Comparison of ENCODE assay signal across 7 mouse cellular contexts in genomic region chr3:21935571-21936261, GRCm38 (mm10).
DNase-seq lines count a peak whose midpoint lies in the region; ATAC-seq and TF ChIP-seq lines count a peak whose summit lies in the region.

No protein-coding gene starts in this region.

- 0 out of 2 replicates have a peak, but pooled peaks cover 7% of the 10 kb centered on the region for H3K4me1 ChIP-seq in intestine, postnatal 0 days (replicated peaks; ENCODE audit: control insufficient read depth, insufficient read depth, low read length)
- peaks cover 35% of the 10 kb centered on the region for H3K4me1 ChIP-seq in midbrain, embryonic 12.5 days
- H3K4me1 ChIP-seq in small intestine, adult 2 months (ENCODE audit: control insufficient read depth, insufficient read depth, insufficient read length, low read length), result peaks cover 21% of the 10 kb centered on the region

- peak; percentile 19 for TF ChIP-seq CTCF in intestine, postnatal 0 days (IDR thresholded peaks at IDR 0.05; ENCODE audit: low read depth)
- TF ChIP-seq CTCF in small intestine, adult 2 months (IDR thresholded peaks at IDR 0.05; ENCODE audit: extremely low read depth, insufficient read length, insufficient replicate concordance, low read depth, low read length), result no peak

- H3K36me3 ChIP-seq in intestine, postnatal 0 days (ENCODE audit: control insufficient read depth, insufficient read depth), result no peaks in the 10 kb centered on the region
- H3K36me3 ChIP-seq in midbrain, embryonic 12.5 days, result no peaks in the 10 kb centered on the region
- H3K36me3 ChIP-seq in small intestine, adult 2 months (ENCODE audit: control insufficient read depth, insufficient read depth, low read length), result no peaks in the 10 kb centered on the region

- under 1% methylated on average over 24 of the region's 24 CpGs for WGBS in intestine, postnatal 0 days
- WGBS in midbrain, embryonic 12.5 days, result under 1% methylated on average over 24 of the region's 24 CpGs
- WGBS in small intestine, adult 2 months, result under 1% methylated on average over 24 of the region's 24 CpGs

- intact Hi-C loops in left cerebral cortex, postnatal 4 days (cut with DNase I), result loop anchor here (1.0 to 10.0 kb wide), 2 partner anchors 141 to 1281 kb away; partner anchors contain the start of gene Tbl1xr1

- no peaks in the 10 kb centered on the region for H3K9me3 ChIP-seq in intestine, postnatal 0 days (ENCODE audit: control insufficient read depth)
- no peaks in the 10 kb centered on the region for H3K9me3 ChIP-seq in midbrain, embryonic 12.5 days

- ATAC-seq in intestine, postnatal 0 days, result peak; percentile 98
- peak; percentile 94 for ATAC-seq in midbrain, embryonic 12.5 days (ENCODE audit: low FRiP score, low read depth)

- TF ChIP-seq POLR2A in small intestine, adult 2 months (IDR thresholded peaks at IDR 0.05; ENCODE audit: low read depth, low read length), result no peak; the same call in 1 of the 2 replicates

- H3K9ac ChIP-seq in intestine, postnatal 0 days (ENCODE audit: low read depth, low read length), result no peak overlapping the region
- H3K9ac ChIP-seq in midbrain, embryonic 12.5 days (replicated peaks), result no peak overlapping the region; the same call in 1 of the 2 replicates

- H3K4me2 ChIP-seq in intestine, postnatal 0 days (replicated peaks; ENCODE audit: low read depth), result peak overlapping the region; percentile 59
- H3K4me2 ChIP-seq in midbrain, embryonic 12.5 days (replicated peaks), result peak overlapping the region; percentile 41

- H3K27me3 ChIP-seq in intestine, postnatal 0 days (replicated peaks; ENCODE audit: control insufficient read depth, insufficient read depth, low read length), result no peaks in the 10 kb centered on the region
- no peaks in the 10 kb centered on the region; the same call in 1 of the 2 replicates for H3K27me3 ChIP-seq in midbrain, embryonic 12.5 days
- no peaks in the 10 kb centered on the region for H3K27me3 ChIP-seq in small intestine, adult 2 months (ENCODE audit: control insufficient read depth, insufficient read depth, low read length)

- H3K27ac ChIP-seq in intestine, postnatal 0 days (ENCODE audit: low read depth, low read length), result peak overlapping the region; percentile 37
- peak overlapping the region; percentile 85 for H3K27ac ChIP-seq in midbrain, embryonic 12.5 days (replicated peaks)
- peak overlapping the region; percentile 92 for H3K27ac ChIP-seq in small intestine, adult 2 months (ENCODE audit: insufficient read depth, low read depth, low read length)

- peak; percentile 92 to 96 for DNase-seq in adrenal gland, adult 18-20 months (ENCODE audit: low spot score in 2 of 2)
- peak; percentile 97 for DNase-seq in embryo, embryonic 11 days
- peak; percentile 92 to 97 for DNase-seq in gastrocnemius, postnatal 4 days (ENCODE audit: low spot score in 2 of 2)
- DNase-seq in left cerebral cortex, postnatal 4 days, result peak; percentile 98

- peak overlapping the region; percentile 29 for H3K4me3 ChIP-seq in intestine, postnatal 0 days (ENCODE audit: low read depth, low read length)
- H3K4me3 ChIP-seq in midbrain, embryonic 12.5 days, result peak overlapping the region; percentile 15
- peak overlapping the region; percentile 46 for H3K4me3 ChIP-seq in small intestine, adult 2 months (ENCODE audit: low read depth, low read length)

Comparison
In these comparisons a context has a peak if more than half of its experiments do, and no peak if none do; other contexts are left out.
1. Peak in every context shown above with its lines: DNase-seq, ATAC-seq, H3K4me3 ChIP-seq and H3K27ac ChIP-seq.
2. H3K27ac ChIP-seq: peak in every context shown above with its lines; median percentile 92 in small intestine, adult 2 months; 85 in midbrain, embryonic 12.5 days; 37 in intestine, postnatal 0 days.